Mouse (Mus musculus) gastrocnemius, adult 18-20 months (tissue): ENCODE measurements around the gene Psme1. TPM values are rescaled to one million over a fixed set of nuclear protein-coding genes. Genes with fewer than 3 reads are reported as not detected.

Source experiments
- DNase-seq: peaks from one replicate; pipeline ENCODE4 v3.0.0; 2021; ENCODE audit warnings: low spot score
- total RNA-seq, 2 experiments: library from RNA; stranded (reverse); gene quantifications; 2 replicates each; pipeline ENCODE4 v1.2.3; 2021

Gene Psme1
- total RNA-seq, 2 experiments from 2014 or later: 65.1 to 72.7 TPM

DNA sequence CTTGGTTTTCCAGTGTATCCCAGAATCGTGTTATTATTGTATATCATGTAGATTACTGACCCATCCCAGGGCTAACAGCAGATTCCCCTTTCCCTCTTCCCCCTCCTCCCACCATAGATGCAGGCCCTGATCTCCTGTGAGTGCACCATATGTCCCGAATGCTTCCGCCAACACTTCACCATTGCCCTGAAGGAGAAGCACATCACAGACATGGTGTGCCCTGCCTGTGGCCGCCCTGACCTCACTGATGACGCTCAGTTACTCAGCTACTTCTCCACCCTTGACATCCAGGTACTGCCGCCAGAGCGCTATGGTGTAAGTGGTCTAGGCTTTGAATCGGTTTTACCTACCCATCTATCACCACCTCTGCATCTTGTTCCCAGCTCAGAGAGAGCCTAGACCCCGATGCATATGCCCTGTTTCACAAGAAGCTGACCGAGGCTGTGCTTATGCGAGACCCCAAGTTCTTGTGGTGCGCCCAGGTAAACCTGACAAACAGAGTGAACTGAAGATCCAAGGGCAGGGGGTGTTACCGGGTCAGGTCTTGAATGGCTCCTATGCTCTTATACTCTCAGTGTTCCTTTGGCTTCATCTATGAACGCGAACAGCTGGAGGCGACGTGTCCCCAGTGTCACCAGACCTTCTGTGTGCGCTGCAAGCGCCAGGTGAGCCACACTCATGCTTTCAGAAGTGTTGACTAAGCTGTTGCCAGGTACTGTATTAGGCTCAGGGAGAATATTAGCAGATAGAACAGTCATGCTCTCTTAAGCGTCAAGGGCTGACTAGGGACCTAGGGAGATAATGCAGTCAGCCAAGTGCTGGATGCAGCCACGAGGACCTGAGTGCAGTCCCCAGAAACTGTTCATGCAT lies 20.8 kb downstream of the Psme1 start:
- DNase-seq: no peak

DNA sequence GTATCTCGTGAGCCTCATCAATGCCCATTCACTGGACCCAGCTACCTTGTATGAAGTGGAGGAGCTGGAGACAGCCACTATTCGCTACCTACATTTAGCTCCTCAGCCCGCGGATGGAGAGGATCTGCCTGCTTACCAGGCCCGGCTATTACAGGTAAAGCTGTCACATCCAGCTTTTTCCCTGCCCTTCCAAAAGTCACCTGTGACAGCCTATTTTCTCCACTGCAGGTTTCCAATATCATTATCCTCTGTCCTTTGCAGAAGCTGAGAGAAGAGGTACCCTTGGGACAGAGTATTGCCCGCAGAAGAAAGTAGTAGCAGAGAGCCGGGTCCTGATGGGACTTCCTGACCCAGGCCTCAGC lies 25.3 kb downstream of the Psme1 start, which contains the start of gene Irf9:
Irf9 (plus strand) TSS at position 301 of the 362 bp plus-strand sequence.
- DNase-seq: no peak

DNA sequence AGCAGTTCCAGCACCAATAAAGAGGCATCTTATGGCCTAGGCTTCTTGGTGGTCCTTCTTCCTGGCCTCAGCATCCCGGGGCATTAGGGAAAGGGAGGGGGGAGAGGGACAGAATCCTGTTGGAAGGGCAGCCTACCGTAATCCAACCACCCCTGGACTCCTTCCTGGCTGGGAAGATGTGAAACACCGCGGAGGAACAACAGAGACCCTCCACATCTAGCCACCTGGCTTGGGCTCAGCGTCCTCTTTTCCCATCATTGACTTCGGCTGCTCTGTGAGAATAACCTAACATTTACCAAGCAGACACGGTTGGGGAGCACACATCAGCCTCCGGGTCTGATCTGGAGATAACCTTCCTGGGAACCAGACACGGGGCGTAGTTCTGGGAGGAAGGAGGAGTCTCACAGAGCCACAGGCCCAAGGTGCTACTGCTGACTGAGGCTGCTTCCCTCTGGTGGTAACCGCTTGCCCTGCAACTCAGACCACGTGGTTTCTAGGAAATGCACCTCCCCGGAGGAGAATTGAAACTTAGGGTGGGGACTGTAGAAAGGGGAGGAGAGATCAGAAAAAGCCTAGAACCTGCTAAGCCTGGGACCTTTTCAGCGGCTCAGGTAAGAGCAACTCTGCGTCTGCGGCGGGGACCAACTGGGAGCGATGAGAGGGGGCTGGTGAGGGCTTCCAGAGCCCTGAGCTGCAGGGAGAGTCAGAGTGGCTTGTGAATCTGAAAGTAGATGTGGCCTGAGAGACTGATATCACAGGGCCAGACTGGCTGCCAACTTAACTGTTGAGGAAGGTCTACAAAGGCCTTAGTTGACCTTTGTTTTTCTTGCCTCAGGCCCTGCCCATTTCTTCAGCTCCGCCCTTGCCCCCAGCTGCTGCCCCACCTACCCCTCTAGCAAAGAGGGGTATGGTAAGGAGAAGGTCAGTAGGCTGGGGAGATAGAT lies 26.0 kb downstream of the Psme1 start:
- DNase-seq: peak; percentile 93

DNA sequence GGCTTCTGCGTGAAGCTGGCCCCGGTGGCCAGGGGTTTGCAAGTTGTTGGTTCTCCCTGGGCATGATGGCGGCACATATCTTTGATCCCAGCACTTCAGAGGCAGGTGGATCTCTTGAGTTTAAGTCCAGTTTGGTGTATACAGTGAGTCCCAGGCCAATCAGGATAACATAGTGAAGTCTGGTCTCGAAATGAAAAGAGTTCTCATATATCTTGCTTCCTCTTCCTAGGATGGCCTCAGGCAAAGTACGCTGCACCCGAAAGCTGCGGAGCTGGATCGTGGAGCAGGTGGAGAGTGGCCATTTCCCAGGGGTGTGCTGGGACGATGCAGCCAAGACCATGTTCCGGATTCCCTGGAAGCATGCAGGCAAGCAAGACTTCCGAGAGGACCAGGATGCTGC lies 26.9 kb downstream of the Psme1 start:
- DNase-seq: no peak

DNA sequence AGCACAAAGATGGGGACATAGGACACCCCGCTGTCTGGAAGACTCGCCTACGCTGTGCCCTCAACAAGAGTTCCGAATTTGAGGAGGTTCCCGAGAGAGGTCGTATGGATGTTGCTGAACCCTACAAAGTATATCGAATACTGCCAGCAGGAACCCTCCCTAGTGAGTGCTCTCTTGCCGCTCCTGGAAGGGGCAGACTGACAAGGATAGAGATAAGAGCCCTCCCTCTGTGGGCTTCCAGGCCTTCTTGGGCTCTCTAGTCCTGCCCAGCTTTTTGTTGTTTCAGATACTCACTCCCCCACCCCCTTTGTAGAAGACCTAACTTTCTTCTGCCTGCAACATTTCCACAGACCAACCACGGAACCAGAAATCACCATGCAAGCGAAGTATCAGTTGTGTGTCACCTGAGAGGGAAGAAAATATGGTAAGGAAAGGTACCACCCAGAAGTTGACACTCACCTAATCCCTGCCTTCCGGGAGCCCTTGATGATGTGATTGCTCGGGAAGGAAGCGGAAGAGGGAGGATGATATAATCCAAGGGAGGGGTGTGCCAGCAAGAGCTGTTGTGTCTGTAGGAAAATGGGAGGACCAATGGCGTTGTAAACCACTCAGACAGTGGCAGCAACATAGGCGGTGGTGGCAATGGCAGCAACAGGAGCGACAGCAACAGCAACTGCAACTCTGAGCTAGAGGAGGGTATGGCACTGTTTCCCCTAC lies 28.0 kb downstream of the Psme1 start:
- no peak for DNase-seq

DNA sequence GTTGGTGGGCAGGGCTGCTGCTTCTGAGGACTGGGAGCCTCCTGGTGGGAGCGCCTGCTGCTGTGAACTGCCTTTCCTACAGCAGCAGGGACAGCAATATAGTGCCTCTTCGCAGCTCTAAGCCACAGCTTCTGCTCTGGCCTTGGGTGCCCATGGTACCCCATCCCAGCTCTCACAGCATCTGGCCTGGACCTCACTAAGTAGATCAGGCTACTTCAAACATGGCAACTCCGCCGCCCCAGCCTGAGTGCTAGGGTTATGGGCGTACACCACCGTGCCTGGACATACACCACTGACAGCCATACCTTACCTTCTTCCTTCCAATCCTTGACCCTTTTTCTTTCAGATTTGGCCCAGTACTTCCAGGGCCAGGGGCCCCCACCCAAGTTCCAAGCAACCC lies 30.4 kb downstream of the Psme1 start:
- DNase-seq: no peak

DNA sequence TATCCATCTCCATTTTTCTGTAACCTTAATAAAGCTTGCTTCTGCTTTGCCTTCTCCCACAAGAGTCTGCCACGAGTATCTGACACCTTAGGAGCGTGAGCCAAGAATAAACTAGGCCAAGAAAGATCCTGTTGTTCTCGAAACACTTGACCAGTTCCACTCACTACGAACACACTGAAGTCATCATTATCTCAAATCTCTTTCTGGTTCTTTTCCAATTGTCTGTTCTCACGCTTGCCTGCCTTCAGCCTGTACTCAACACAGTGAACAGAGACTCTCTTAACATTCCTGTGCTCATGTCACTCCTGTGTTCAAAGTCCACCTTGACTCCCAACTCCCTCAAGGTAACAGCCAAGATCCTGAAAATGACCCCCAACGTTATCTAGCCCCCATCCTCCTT lies 35.4 kb downstream of the Psme1 start:
- DNase-seq: no peak

DNA sequence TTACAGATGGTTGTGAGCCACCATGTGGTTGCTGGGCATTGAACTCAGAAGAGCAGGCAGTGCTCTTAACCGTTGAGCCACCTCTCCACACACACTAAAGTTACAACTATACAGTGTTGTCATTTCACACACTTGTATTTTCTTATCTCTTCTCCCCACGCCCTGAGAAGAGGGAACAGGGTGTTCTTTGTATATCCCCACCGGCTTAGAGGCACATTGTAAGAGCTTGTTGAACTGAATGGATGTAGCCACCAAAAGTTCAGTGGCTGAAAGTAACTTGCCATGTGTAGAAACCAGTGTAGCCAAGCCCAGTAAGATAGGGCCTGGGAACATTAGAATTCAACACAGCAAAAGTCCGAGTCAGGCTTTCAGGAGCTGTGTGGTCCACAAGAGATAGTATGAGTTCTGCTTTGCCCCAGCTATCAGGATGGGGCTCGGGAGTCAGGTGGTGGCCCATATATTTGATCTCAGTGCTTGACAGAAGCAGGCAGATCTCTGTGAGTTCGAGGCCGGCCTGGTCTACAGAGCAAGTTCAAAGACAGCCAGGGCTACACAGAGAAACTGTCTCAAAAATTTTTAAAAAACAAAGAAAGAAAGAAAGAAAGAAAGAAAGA lies 36.7 kb downstream of the Psme1 start:
- DNase-seq: no peak

DNA sequence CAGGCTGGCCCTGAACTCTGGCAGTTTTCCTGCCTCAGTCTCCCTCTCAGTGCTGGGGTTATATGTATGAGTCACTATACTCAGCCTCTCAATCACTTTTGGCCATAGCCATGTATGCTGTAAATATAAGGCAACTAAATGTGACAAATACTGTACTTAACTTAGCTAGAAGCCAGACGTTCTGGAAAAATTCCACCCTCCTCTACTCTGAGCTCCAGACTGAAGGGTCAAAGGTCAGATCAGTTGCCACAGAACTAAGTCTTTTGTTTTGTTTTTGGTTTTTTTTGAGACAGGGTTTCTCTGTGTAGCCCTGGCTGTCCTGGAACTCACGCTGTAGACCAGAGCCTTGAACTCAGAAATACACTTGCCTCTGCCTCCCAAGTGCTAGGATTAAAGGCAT lies 38.0 kb downstream of the Psme1 start:
- no peak for DNase-seq

DNA sequence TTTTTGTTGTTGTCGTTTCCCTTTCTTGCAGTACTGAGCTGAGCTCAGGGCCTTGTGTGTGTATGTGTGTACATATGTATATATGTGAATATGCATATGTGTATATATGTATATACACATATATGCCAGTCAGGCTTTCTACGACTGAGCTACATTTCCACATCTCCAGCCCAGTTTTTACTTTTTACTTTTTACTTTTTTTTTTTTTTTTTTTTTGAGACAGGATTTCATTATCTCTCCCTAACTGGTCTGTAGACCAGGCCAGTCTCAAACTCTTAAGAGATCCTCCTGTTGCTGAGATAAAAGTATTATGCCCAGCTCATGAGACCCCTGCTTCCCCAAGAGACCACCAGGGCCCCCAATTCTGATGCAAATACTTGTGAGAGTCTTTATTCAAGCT lies 38.9 kb downstream of the Psme1 start:
- DNase-seq: no peak

DNA sequence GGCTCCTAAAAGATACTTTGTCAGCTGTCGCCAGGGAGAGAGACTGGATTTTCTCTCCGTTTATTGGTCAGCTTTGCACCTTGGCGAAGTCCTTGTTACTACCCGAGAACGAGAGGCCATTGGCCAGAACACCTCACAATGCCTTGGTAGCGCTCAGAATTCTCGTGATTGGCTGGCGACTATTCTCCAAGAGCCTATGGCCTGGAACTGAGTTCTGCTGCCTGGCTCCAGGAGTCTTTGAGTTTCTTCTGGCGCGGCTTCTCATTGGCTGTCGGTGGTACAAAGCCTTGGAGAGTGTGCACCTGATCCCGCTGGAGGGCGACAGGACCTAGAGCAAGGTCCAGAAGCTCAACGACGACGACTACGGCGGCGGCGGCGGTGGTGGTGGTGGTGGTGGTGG lies 39.9 kb downstream of the Psme1 start, which contains the start of gene Rec8:
Rec8 (plus strand) TSS at position 216 of the 400 bp plus-strand sequence.
- DNase-seq: no peak

DNA sequence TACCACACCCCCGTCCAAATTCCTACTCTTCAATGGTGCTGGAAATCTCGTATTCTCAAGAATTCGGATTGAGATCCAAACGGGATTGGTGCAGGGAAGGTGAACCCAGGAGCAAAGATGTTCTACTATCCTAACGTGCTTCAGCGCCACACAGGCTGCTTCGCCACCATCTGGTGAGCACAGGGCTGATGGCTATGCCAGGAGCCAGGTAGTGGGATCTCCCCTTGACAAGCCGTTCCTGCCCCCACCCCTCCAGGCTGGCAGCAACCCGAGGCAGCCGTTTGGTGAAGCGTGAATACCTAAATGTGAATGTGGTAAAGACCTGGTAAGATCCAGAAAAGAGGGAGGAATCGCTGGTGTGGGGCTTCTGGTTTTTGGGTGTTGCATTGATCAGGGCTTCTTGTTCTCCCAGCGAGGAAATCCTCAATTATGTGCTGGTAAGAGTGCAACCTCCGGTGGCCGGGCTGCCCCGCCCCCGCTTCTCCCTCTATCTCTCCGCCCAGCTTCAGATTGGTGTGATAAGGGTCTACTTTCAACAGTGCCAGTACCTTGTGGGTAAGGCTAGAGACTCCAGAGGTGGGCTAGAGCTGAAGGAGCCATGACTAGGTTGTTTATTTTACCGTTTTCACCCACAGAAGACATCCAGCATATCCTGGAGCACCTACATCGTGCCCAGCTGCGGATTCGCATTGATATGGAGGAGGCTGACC lies 40.7 kb downstream of the Psme1 start:
- no peak for DNase-seq

DNA sequence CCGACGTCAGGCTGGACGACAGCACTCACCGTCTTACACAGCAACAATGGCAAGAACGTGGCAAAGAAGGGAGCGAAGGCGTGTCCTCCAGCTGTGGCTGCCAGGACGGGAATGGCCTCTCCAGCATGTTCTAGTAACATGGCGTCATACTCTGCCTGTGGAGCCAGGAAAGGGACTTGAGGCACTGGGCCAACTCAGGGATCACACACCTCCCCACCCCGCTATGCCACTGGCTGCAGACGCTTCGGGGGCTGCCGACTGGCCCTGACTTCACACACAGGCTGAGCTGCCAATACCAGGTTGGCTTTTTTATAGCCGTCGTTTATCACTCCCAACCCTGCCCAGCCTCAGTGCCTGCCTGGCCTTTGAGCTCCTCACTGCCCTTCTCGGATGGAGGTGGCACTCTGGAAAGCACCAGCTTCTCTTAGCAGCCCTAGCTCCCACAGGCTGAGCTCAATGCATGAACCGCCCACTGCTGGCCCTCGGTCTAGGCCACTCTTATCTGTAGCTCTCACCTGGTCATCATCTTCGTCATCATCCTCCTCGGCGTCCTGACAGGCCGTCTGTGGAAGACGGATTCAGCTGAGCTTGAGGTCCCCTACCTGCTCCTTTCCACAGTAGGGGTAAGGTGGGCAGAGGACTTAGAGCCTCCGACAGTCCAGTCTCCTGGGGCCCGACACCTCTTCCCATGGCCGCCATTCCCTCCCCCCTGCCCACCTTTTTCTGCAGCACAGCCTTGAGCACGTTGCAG lies 50.3 kb downstream of the Psme1 start:
- DNase-seq: no peak

DNA sequence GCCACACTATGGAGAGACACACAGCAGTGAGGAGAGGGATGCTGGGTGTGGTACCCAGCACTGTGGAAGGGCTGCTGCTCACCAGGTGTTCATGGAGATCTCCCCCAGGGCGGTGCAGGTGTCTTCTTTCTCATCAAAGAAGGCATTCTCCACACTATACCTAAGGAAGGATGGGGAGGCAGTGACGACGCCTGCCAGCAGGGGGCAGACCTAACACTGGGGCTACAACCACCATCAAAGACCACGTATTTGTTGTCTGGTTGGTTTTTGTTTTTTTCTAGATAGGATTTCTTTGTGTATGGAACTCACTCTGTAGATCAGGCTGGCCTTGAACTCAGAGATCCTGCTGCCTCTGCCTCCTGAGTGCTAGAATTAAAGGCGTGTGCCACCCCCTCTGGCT lies 51.4 kb downstream of the Psme1 start:
- peak; percentile 47 for DNase-seq

Other genes with a start within 250 kb of the Psme1 start
- gene Dhrs4, start 99.4 kb upstream of the Psme1 start, total RNA-seq: 10 to 100 TPM; 37.1 to 46.0 TPM
- gene Carmil3, start 87.5 kb upstream of the Psme1 start, total RNA-seq: under 1 TPM; 0.26 to 0.41 TPM
- gene Cpne6, start 67.7 kb upstream of the Psme1 start, total RNA-seq: not detected
- gene Nrl, start 53.1 kb upstream of the Psme1 start, total RNA-seq: not detected
- 1 to 10 TPM; 2.8 to 3.1 TPM for gene Pck2, start 37.9 kb upstream of the Psme1 start, total RNA-seq
- gene Dcaf11, start 18.1 kb upstream of the Psme1 start, total RNA-seq: 100 to 1,000 TPM; 134 to 136 TPM
- not detected for gene A730061H03Rik, start 17.7 kb upstream of the Psme1 start, total RNA-seq
- gene Fitm1, start 2.5 kb upstream of the Psme1 start, total RNA-seq: 100 to 1,000 TPM; 273 to 289 TPM
- gene Emc9, start 7.2 kb downstream of the Psme1 start, total RNA-seq: 10 to 100 TPM; 38.2 to 40.5 TPM
- gene Psme2, start 13.0 kb downstream of the Psme1 start, total RNA-seq: 10 to 100 TPM; 50.1 to 56.1 TPM
- 10 to 100 TPM; 19.0 to 19.8 TPM for gene Rnf31, start 13.6 kb downstream of the Psme1 start, total RNA-seq
- gene Irf9, start 25.4 kb downstream of the Psme1 start, total RNA-seq: 1 to 10 TPM; 2.9 to 4.8 TPM
- not detected for gene Rec8, start 39.9 kb downstream of the Psme1 start, total RNA-seq
- gene Ipo4, start 57.8 kb downstream of the Psme1 start, total RNA-seq: 10 to 100 TPM; 72.0 to 73.8 TPM
- gene Gm49378, start 59.8 kb downstream of the Psme1 start, total RNA-seq: 1 to 10 TPM; 1.4 to 1.6 TPM
- gene Tm9sf1, start 65.7 kb downstream of the Psme1 start, total RNA-seq: 10 to 100 TPM; 15.7 to 16.4 TPM
- gene Tssk4, start 72.1 kb downstream of the Psme1 start, total RNA-seq: under 1 TPM in 1 of 2 experiments, not detected in 1; 0.24 TPM
- gene Mdp1, start 82.4 kb downstream of the Psme1 start, total RNA-seq: 10 to 100 TPM; 20.9 to 22.2 TPM
- 1 to 10 TPM; 2.1 to 2.4 TPM for gene Gmpr2, start 93.8 kb downstream of the Psme1 start, total RNA-seq
- 100 to 1,000 TPM; 188 to 201 TPM for gene Nedd8, start 94.0 kb downstream of the Psme1 start, total RNA-seq
- gene Tinf2, start 103.7 kb downstream of the Psme1 start, total RNA-seq: 10 to 100 TPM; 12.1 to 15.7 TPM
- under 1 TPM in 1 of 2 experiments, not detected in 1; 0.17 TPM for gene Tgm1, start 135.8 kb downstream of the Psme1 start, total RNA-seq
- 10 to 100 TPM; 10.4 to 11.5 TPM for gene Rabggta, start 144.1 kb downstream of the Psme1 start, total RNA-seq
- gene Dhrs1, start 167.6 kb downstream of the Psme1 start, total RNA-seq: 10 to 100 TPM; 29.5 to 32.1 TPM
- 1 to 10 TPM; 9.0 to 9.4 TPM for gene Nop9, start 167.6 kb downstream of the Psme1 start, total RNA-seq
- not detected for gene Cideb, start 180.3 kb downstream of the Psme1 start, total RNA-seq
- not detected for gene Ltb4r2, start 183.3 kb downstream of the Psme1 start, total RNA-seq
- under 1 TPM; 0.16 to 0.17 TPM for gene Ltb4r1, start 187.8 kb downstream of the Psme1 start, total RNA-seq
- 1 to 10 TPM; 3.8 to 9.1 TPM for gene Adcy4, start 206.0 kb downstream of the Psme1 start, total RNA-seq
- gene Ripk3, start 210.7 kb downstream of the Psme1 start, total RNA-seq: 1 to 10 TPM; 1.6 to 2.5 TPM
- 1 to 10 TPM; 1.5 to 3.3 TPM for gene Nfatc4, start 245.0 kb downstream of the Psme1 start, total RNA-seq